Mouse (Mus musculus) forebrain, postnatal 0 days (tissue): Measurements from ENCODE around the gene Polr1a. TPM values are rescaled to one million over a fixed set of nuclear protein-coding genes. Genes with fewer than 3 reads are reported as not detected.

ENCODE experiments used
- ATAC-seq: fragments of 200-750 bp; cut with Nextera tagmentation; 2 replicates; pipeline ENCODE4 v1.8.0; 2017; ENCODE audit warnings: mild to moderate bottlenecking, moderate library complexity
- DNase-seq: peaks from one replicate; pipeline ENCODE4 v3.0.0-alpha.2; 2015
- H3K27ac ChIP-seq: fragments of 300-500 bp; sonication (generic); 2 replicates; pipeline ENCODE4 v1.5.1; 2014; ENCODE audit warnings: low read depth, mild to moderate bottlenecking, antibody characterized with exemption, low read length, moderate library complexity, mixed read lengths
- H3K27me3 ChIP-seq: fragments of 300-500 bp; sonication (generic); 2 replicates; pipeline ENCODE4 v1.6.1; 2014; ENCODE audit warnings: mild to moderate bottlenecking, low read length, mixed read lengths; ENCODE audit not compliant: insufficient read depth
- H3K36me3 ChIP-seq: fragments of 300-500 bp; sonication (generic); 2 replicates; pipeline ENCODE4 v1.6.1; 2014; ENCODE audit warnings: mild to moderate bottlenecking, moderate library complexity; ENCODE audit not compliant: insufficient read depth
- H3K4me1 ChIP-seq: fragments of 300-500 bp; sonication (generic); 2 replicates; pipeline ENCODE4 v1.6.1; 2014; ENCODE audit warnings: antibody characterized with exemption; ENCODE audit not compliant: insufficient read depth
- H3K4me2 ChIP-seq: fragments of 300-500 bp; sonication (generic); 2 replicates; pipeline ENCODE4 v1.6.1; 2014; ENCODE audit warnings: low read depth, mild to moderate bottlenecking, moderate library complexity
- H3K4me3 ChIP-seq: fragments of 300-500 bp; sonication (generic); 2 replicates; pipeline ENCODE4 v1.5.1; 2014; ENCODE audit warnings: low read depth, low read length, mixed read lengths
- H3K9ac ChIP-seq: fragments of 300-500 bp; sonication (generic); 2 replicates; pipeline ENCODE4 v1.6.1; 2014; ENCODE audit warnings: mild to moderate bottlenecking
- H3K9me3 ChIP-seq: fragments of 300-500 bp; sonication (generic); 2 replicates; pipeline ENCODE4 v1.6.1; 2016; ENCODE audit warnings: low read length
- CTCF ChIP-seq: sonication (generic); IDR thresholded peaks from 2 replicates; pipeline ENCODE4 v1.5.1; 2016; ENCODE audit warnings: antibody characterized with exemption, control low read depth, low read depth
- WGBS: fragments of 180-500 bp; shearing (Covaris S2); extraction: QIAGEN DNeasy Blood & Tissue Kit; methylation state at CpG from one replicate; pipeline ENCODE4 v1.1.7; 2014; 5-methylcytosine and 5-hydroxymethylcytosine counted together
- polyA plus RNA-seq: library from polyadenylated mRNA; unstranded; fragments of >200 nt; fragmentation: Nextera tagmentation; extraction: Ambion mirVana; gene quantifications from 2 replicates; pipeline ENCODE4 v1.2.1, GENCODE M21; 2015
- total RNA-seq: library from RNA; depleted of rRNA; stranded (reverse); fragments of >200 nt; gene quantifications from 2 replicates; pipeline ENCODE4 v1.2.3, GENCODE M21; 2014

Gene Polr1a
- total and polyA plus RNA-seq, 2 experiments from 2014 or later, result 13.5 to 20.9 TPM

- Histone ChIP-seq H3K4me3 (no peak overlapping the region), H3K4me2 (no peak overlapping the region), H3K36me3 (peaks cover 55% of the 10 kb centered on the region), H3K27ac (no peak overlapping the region), H3K4me1 (no peaks in the 10 kb centered on the region), H3K27me3 (no peaks in the 10 kb centered on the region), H3K9me3 (no peaks in the 10 kb centered on the region), H3K9ac (no peak overlapping the region)
- DNase-seq, result no peak
- no peak for TF ChIP-seq CTCF
- ATAC-seq, result no peak
- 70% methylated on average over 3 of the region's 3 CpGs for WGBS
Measured at GRCm38 (mm10) chr6:71949721-71950120, 40.9 kb downstream of the Polr1a start.

GRCm38 (mm10) chr6:71950592-71950991 lies 41.7 kb downstream of the Polr1a start:
- H3K4me1 ChIP-seq, result no peaks in the 10 kb centered on the region
- no peaks in the 10 kb centered on the region for H3K9me3 ChIP-seq
- H3K27ac ChIP-seq, result no peak overlapping the region
- H3K36me3 ChIP-seq, result peaks cover 57% of the 10 kb centered on the region
- H3K9ac ChIP-seq, result no peak overlapping the region
- no peak overlapping the region for H3K4me3 ChIP-seq
- DNase-seq, result no peak
- WGBS, result 80% methylated on average over 3 of the region's 3 CpGs
- no peak for TF ChIP-seq CTCF
- no peak for ATAC-seq
- no peak overlapping the region for H3K4me2 ChIP-seq
- no peaks in the 10 kb centered on the region for H3K27me3 ChIP-seq

GRCm38 (mm10) chr6:71951192-71951591 lies 42.3 kb downstream of the Polr1a start:
- no peaks in the 10 kb centered on the region for H3K9me3 ChIP-seq
- 92% methylated on average over 5 of the region's 5 CpGs for WGBS
- no peak overlapping the region for H3K9ac ChIP-seq
- no peaks in the 10 kb centered on the region for H3K4me1 ChIP-seq
- ATAC-seq (no peak), DNase-seq (no peak)
- no peaks in the 10 kb centered on the region for H3K27me3 ChIP-seq
- H3K36me3 ChIP-seq, result peaks cover 57% of the 10 kb centered on the region
- H3K4me2 ChIP-seq, result no peak overlapping the region
- no peak overlapping the region for H3K4me3 ChIP-seq
- TF ChIP-seq CTCF, result no peak
- no peak overlapping the region for H3K27ac ChIP-seq

- DNase-seq, result no peak
- ATAC-seq, result no peak
- Histone ChIP-seq H3K27ac (no peak overlapping the region), H3K4me2 (no peak overlapping the region), H3K4me1 (no peaks in the 10 kb centered on the region), H3K9ac (no peak overlapping the region), H3K27me3 (no peaks in the 10 kb centered on the region), H3K36me3 (peaks cover 20% of the 10 kb centered on the region), H3K9me3 (no peaks in the 10 kb centered on the region), H3K4me3 (no peak overlapping the region)
- no peak for TF ChIP-seq CTCF
- 93% methylated on average over 5 of the region's 5 CpGs for WGBS
Measured at GRCm38 (mm10) chr6:71962119-71962518, 53.3 kb downstream of the Polr1a start.

GRCm38 (mm10) chr6:71962706-71963105 lies 53.9 kb downstream of the Polr1a start:
- H3K4me1 ChIP-seq, result no peaks in the 10 kb centered on the region
- no peak for ATAC-seq
- H3K9me3 ChIP-seq, result no peaks in the 10 kb centered on the region
- H3K27me3 ChIP-seq, result no peaks in the 10 kb centered on the region
- no peak overlapping the region for H3K27ac ChIP-seq
- no peak for DNase-seq
- 93% methylated on average over 6 of the region's 6 CpGs for WGBS
- H3K4me2 ChIP-seq, result no peak overlapping the region
- H3K9ac ChIP-seq, result no peak overlapping the region
- H3K4me3 ChIP-seq, result no peak overlapping the region
- H3K36me3 ChIP-seq, result peaks cover 24% of the 10 kb centered on the region
- TF ChIP-seq CTCF, result no peak

- Histone ChIP-seq H3K4me1 (no peaks in the 10 kb centered on the region), H3K27ac (no peak overlapping the region), H3K9me3 (no peaks in the 10 kb centered on the region), H3K27me3 (no peaks in the 10 kb centered on the region), H3K9ac (no peak overlapping the region), H3K4me3 (no peak overlapping the region), H3K4me2 (no peak overlapping the region), H3K36me3 (peaks cover 29% of the 10 kb centered on the region)
- no peak for DNase-seq
- no peak for ATAC-seq
- no peak for TF ChIP-seq CTCF
- WGBS, result 96% methylated on average over 11 of the region's 11 CpGs
Measured at GRCm38 (mm10) chr6:71963561-71963960, 54.7 kb downstream of the Polr1a start.

GRCm38 (mm10) chr6:71966683-71967303 lies 57.9 kb downstream of the Polr1a start:
- Histone ChIP-seq H3K9ac (no peak overlapping the region), H3K4me3 (no peak overlapping the region), H3K4me2 (no peak overlapping the region), H3K27ac (no peak overlapping the region), H3K36me3 (peaks cover 42% of the 10 kb centered on the region), H3K9me3 (no peaks in the 10 kb centered on the region), H3K4me1 (no peaks in the 10 kb centered on the region), H3K27me3 (no peaks in the 10 kb centered on the region)
- DNase-seq (no peak), ATAC-seq (no peak)
- WGBS, result 89% methylated on average over 5 of the region's 5 CpGs
- TF ChIP-seq CTCF, result no peak
